Mouse (Mus musculus) erythroblast, embryonic 14.5 days (primary cell): ENCODE measurements around the gene Tango2.

Source experiments
- GATA1 ChIP-seq: IDR thresholded peaks from 2 replicates; pipeline ENCODE4 v1.6.1; 2012; ENCODE audit warnings: low read length, inconsistent platforms, mixed read lengths
- TAL1 ChIP-seq: IDR thresholded peaks from 3 replicates; pipeline ENCODE4 v1.6.1; 2012; ENCODE audit warnings: low read length, inconsistent platforms, mixed read lengths

DNA sequence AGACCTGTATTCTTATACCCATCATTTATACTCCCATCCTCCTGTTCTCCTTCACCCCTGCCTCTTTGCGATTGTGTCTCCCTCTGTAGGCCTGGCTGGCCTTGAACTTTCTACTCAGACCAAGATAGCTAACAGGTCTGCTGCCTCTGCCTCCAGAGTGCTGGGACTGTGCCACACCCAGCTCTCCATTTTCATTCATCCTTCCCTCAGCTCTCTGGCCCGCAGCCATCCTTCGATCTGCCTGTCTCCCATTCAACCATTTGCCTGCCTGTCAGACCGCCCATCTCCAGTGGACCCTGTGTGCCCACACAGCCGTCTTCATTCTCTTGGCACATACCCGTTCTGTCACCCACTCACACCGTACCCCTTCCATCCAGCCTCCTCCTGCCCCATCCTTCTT is 36.3 kb upstream of the Tango2 start:
- TF ChIP-seq GATA1 (no peak), TAL1 (no peak)
